Mouse (Mus musculus): ENCODE measurements around the gene Baz1a. TPM values are rescaled to one million over a fixed set of nuclear protein-coding genes. Genes with fewer than 3 reads are reported as not detected.

Baz1a gene
- total RNA-seq (2012; rRNA removed) (41.7 and 51.2 TPM in 2 replicates), total RNA-seq (2014; rRNA removed) (89.0 and 95.0 TPM in 2 replicates), polyA plus RNA-seq (2012; ENCODE audit: insufficient read length, low read depth) (55.6 and 56.0 TPM in 2 replicates)

DNA sequence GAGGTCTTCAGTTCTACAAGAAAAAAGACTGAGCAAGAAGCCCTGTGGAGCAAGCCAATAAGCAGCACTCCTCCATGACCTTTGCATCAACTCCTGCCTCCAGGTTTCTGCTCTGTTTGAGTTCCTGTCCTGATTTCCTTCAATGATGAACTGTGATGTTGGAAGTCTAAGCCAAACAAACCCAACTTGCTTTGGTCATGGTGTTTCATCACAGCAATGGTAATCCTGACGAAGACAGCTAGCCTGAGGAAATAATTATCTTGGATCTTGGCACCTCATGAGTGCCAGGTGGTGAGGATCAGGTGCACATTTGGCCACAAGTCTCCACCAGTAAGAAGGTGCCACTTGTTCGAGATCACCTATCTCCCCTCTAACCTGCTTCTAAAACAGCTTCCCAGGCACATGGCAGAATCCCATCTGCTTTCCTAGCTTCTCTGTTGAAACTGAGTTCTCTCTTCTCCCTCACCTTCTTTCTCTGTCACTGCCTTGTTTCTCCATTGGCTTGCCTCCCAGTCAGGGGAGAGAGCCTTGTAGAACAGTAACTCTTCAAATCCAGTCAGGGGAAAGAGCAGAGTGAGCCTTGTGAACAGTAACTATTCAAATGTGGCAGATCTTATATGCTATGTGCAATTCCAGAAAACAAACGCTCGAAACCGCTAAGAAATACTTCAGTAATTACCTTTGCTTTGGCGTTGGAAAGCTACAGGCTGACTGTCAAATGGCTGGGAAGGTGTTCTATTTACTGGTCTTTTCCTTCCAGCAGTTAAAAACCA is at the start of gene Baz1a:
Baz1a (minus strand) TSS at position 723 of the 773 bp plus-strand sequence.
- Histone ChIP-seq H3K9me3 (replicated peaks; ENCODE audit: low read length) (no peaks in the 10 kb centered on the region), H3K9ac (ENCODE audit: insufficient read depth, low read depth) (no peak within 1 kb of the TSS), H3K27ac (ENCODE audit: insufficient read depth, low read depth) (no peak within 1 kb of the TSS), H3K79me2 (replicated peaks; ENCODE audit: control insufficient read depth, extremely low read depth, insufficient read depth, poor library complexity, severe bottlenecking) (no peaks in the 10 kb centered on the region), H3K4me1 (ENCODE audit: control insufficient read depth in 1 of 2, insufficient read depth in 2 of 2) (peaks cover 2 to 39% of the 10 kb centered on the region in 2 experiments; a peak in 3 of 4 replicates), H3K4me3 (replicated peaks in 1 of 3; ENCODE audit: low read depth in 2 of 3, low read length in 2 of 3, poor library complexity in 1 of 3) (no peak within 1 kb of the TSS), H3K36me3 (replicated peaks in 1 of 2; ENCODE audit: control insufficient read depth in 1 of 2, insufficient read depth in 1 of 2, low read length in 1 of 2) (no peaks in the 10 kb centered on the region), H3K27me3 (replicated peaks) (no peaks in the 10 kb centered on the region), H3K4me2 (ENCODE audit: insufficient read depth, low read depth, poor library complexity, severe bottlenecking) (no peak within 1 kb of the TSS)
- TF ChIP-seq RCOR1 (conservative IDR thresholded peaks at IDR 0.05; ENCODE audit: low read depth, low read length) (no peak), MAFK (IDR thresholded peaks at IDR 0.05; ENCODE audit: insufficient replicate concordance, low read length) (no peak), MAZ (IDR thresholded peaks at IDR 0.05; ENCODE audit: low read depth, low read length) (no peak)
- dilution Hi-C loops (cut with MboI; ENCODE audit: extremely low pct_ligation_motif_present, extremely low pct_unique_long_range_greater_than_20kb, low sequenced_read_pairs) (no loop called here), in situ Hi-C loops (cut with MboI; ENCODE audit: low pct_ligation_motif_present, low pct_unique_long_range_greater_than_20kb, low sequenced_read_pairs) (no loop called here)
- no peak for DNase-seq (ENCODE audit: extremely low read depth)

DNA sequence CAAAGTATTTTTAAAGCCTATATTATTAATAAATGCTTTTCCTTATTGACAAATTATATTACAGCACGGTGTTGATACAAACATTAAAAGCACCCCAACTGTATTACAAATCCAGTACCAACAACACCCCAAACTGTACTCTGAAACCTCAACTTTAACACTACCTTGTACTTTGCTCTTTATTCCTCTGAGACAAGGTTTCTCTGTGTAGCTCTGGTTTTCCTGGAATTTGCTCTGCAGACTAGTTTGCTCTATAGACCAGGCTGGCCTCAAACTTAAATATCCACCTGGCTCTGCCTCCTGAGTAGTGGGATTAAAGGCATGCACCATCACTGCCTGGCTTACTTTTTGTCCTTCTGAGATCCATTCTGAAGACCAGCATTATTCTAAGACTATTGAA is 48.0 kb upstream of the Baz1a start:
- no peak overlapping the region for H3K4me2 ChIP-seq (ENCODE audit: insufficient read depth, low read depth, poor library complexity, severe bottlenecking)
- no peaks in the 10 kb centered on the region for H3K27me3 ChIP-seq (replicated peaks)
- H3K36me3 ChIP-seq (replicated peaks in 1 of 2; ENCODE audit: control insufficient read depth in 1 of 2, insufficient read depth in 1 of 2, low read length in 1 of 2), result peaks cover 14 to 46% of the 10 kb centered on the region in 2 experiments
- no peaks in the 10 kb centered on the region for H3K4me1 ChIP-seq (ENCODE audit: control insufficient read depth in 1 of 2, insufficient read depth in 2 of 2)
- in situ Hi-C loops (cut with MboI; ENCODE audit: low pct_ligation_motif_present, low pct_unique_long_range_greater_than_20kb, low sequenced_read_pairs), result no loop called here
- no peaks in the 10 kb centered on the region for H3K79me2 ChIP-seq (replicated peaks; ENCODE audit: control insufficient read depth, extremely low read depth, insufficient read depth, poor library complexity, severe bottlenecking)
- no peak overlapping the region for H3K27ac ChIP-seq (ENCODE audit: insufficient read depth, low read depth)
- dilution Hi-C loops (cut with MboI; ENCODE audit: extremely low pct_ligation_motif_present, extremely low pct_unique_long_range_greater_than_20kb, low sequenced_read_pairs), result no loop called here
- TF ChIP-seq SIN3A (IDR thresholded peaks at IDR 0.05; ENCODE audit: low read length), result no peak
- no peak for TF ChIP-seq POLR2A (IDR thresholded peaks at IDR 0.05; ENCODE audit: low read depth, low read length)
- no peak for TF ChIP-seq IRF4 (IDR thresholded peaks at IDR 0.05; ENCODE audit: low read depth, low read length)
- no peak for TF ChIP-seq NELFE (IDR thresholded peaks at IDR 0.05; ENCODE audit: low read depth, low read length)
- TF ChIP-seq USF1 (IDR thresholded peaks at IDR 0.05; ENCODE audit: low read depth, low read length), result no peak
- no peak for TF ChIP-seq MYC (IDR thresholded peaks at IDR 0.05; ENCODE audit: low read depth, low read length)
- TF ChIP-seq ETS1 (conservative IDR thresholded peaks at IDR 0.05; ENCODE audit: low read depth, low read length), result no peak
- no peak for TF ChIP-seq MAFK (IDR thresholded peaks at IDR 0.05; ENCODE audit: insufficient replicate concordance, low read length)
- TF ChIP-seq CTCF (conservative IDR thresholded peaks at IDR 0.05 in 1 of 2, IDR thresholded peaks at IDR 0.05 in 1 of 2; ENCODE audit: low read depth in 2 of 2, low read length in 2 of 2), result no peak
- no peak for TF ChIP-seq E2F4 (IDR thresholded peaks at IDR 0.05; ENCODE audit: insufficient replicate concordance, low read depth, low read length)
- no peak for TF ChIP-seq RAD21 (IDR thresholded peaks at IDR 0.05; ENCODE audit: low read depth, low read length)
- no peak for TF ChIP-seq USF2 (conservative IDR thresholded peaks at IDR 0.05; ENCODE audit: low read depth, low read length)
- TF ChIP-seq MXI1 (IDR thresholded peaks at IDR 0.05; ENCODE audit: low read depth, low read length), result no peak
- TF ChIP-seq MEF2A (IDR thresholded peaks at IDR 0.05; ENCODE audit: borderline replicate concordance, low read depth, low read length), result no peak
- TF ChIP-seq ZMIZ1 (IDR thresholded peaks at IDR 0.05; ENCODE audit: low read depth, low read length), result no peak
- TF ChIP-seq EP300 (IDR thresholded peaks at IDR 0.05; ENCODE audit: low read length), result no peak
- no peak for TF ChIP-seq PAX5 (IDR thresholded peaks at IDR 0.05; ENCODE audit: low read length)
- TF ChIP-seq TBP (conservative IDR thresholded peaks at IDR 0.05; ENCODE audit: low read depth, low read length), result no peak
- TF ChIP-seq SMC3 (IDR thresholded peaks at IDR 0.05; ENCODE audit: low read depth, low read length), result no peak
- no peak for DNase-seq (ENCODE audit: extremely low read depth)
- H3K9ac ChIP-seq (ENCODE audit: insufficient read depth, low read depth), result no peak overlapping the region
- no peak overlapping the region for H3K4me3 ChIP-seq (replicated peaks in 1 of 3; ENCODE audit: low read depth in 2 of 3, low read length in 2 of 3, poor library complexity in 1 of 3)
- H3K9me3 ChIP-seq (replicated peaks; ENCODE audit: low read length), result no peaks in the 10 kb centered on the region
